Mouse (Mus musculus): ENCODE data around the gene 4931409K22Rik.

4931409K22Rik gene

DNA sequence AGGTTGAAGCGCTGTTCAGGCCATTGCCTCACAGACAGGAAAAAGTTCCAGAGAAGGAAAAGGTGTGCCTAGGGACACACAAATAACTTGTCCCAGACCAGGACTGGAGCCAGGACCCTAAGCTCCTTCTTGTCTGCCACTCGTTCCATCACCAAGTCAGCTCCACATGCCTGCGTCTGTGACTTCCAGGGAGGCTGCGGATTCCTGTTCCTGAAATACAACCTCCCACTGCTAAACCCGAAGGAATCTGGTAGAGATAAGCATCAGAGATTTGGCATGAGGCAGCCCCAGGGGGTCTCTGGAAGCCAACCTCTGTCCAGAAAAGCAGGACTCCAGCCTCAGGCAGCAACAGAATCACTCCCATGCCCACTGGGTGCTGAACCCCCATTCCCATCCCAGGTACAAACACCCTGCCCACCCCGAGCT is 15.5 kb downstream of the 4931409K22Rik start:
- DNase-seq (ENCODE audit: low read depth in 2 of 2, low spot score in 2 of 2) = no peak

DNA sequence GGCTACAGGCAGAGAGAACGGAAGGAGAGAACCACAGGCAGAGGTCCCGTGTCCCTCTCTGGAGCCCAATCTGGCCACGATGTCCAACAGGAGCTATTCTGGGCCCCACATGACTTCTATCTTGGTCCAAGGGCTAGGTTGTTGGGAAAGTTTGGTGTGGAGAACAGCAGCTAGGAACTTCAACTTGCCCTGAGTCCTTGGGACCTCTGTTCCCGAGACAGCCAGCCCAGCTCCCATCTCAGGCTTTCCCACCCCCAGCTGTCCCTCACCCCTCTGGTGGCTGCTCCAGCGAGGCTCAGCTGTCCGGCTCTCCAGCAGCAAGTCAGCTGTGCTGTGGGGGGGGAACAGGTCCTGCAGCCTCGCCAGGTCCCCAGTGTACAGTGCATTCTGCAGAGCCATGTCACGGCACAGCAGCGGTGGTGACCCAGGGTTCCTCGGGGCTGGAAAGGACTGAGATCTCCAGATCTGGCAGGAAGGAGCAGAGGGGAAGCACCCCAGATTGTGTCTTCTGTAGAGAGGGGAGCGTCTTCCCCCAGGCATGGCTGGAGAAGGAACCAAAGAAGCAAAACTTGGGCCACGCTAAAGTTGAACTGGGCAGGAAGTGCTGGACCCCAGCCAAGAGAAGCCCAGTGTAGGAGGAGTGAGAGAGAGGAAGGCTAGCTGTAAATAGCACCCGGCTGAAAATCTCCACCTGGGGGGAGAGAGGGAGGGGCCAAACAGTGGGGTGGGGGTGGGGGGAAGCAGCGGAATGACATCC is 16.0 kb downstream of the 4931409K22Rik start, which contains the start of gene Asb10:
Asb10 (minus strand) TSS at position 592 of the 757 bp plus-strand sequence.
- DNase-seq (ENCODE audit: low read depth in 2 of 2, low spot score in 2 of 2) = no peak

DNA sequence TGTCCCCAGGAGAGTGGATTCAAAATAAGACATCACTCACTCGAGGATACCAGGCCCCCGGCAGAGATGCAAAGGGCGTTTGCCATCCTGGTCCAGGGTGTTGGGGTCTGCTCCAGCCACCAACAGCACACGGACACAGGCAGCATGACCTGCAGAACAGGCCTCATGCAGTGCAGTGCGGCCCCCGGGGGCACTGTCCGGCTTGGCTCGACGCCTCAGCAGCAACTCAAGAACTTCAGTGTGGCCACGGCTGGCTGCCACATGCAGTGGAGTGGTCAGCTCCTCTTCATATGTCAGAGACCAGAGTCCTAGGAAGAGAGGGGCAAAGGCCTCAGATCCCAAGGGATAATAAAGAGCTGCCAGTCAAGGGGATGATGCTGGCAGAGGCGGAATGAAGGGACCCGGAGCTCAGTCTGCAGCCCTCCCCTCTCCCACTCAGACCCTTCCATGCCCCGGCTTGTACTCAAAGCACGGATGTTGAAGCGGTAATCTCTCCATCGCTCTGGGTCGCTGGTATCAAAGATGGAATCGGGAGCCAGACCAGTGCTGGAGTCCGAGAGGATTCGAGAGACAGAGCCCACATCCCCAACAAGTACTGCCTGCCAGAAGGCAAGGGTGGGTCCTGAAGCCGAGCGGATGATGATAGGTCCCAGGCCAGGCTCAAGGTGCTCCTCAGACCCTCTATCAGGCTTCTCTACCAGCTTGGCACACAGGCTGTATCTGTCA is 16.9 kb downstream of the 4931409K22Rik start:
- no peak for DNase-seq (ENCODE audit: low read depth in 2 of 2, low spot score in 2 of 2)

DNA sequence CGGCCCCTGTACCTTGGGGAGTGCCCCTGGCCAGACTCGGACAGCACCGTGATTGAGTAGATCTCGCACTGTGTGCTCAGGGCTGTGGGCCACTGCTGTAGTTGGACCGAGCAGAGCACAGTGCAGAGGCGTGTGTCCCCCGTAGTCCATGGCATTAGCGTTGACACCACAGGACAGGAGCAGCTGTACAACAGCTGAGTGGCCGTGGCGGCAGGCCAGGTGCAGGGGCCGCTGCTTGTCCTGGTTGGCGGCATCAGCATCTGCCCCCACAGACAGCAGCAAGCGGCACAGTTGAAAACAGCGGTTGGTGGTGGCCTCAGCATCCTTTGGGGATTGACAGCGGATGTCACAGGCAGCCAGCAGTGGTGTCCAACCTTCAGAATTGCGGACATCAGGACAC is 19.0 kb downstream of the 4931409K22Rik start:
- DNase-seq (ENCODE audit: low read depth in 2 of 2, low spot score in 2 of 2) = no peak

DNA sequence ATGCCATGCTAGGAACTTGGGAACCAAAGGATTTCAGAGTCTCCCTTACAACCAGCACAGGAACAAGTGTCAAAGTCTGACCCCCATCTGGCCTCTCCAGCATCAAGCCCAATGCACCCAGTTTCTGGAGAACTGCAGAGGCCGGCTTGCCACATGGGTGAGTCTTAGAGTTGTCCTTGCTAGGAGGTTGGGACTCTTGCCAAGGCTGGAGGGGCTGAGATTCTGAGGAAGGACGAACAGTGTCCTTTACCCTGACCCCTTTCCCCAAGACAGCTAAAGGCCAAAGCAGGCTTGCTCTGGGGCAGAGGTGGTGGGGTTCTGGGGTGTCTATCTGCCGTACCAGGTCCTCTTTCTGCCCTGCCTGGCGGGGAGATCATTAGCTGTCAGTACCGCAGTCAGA is 20.1 kb downstream of the 4931409K22Rik start:
- no peak for DNase-seq (ENCODE audit: low read depth in 2 of 2, low spot score in 2 of 2)

DNA sequence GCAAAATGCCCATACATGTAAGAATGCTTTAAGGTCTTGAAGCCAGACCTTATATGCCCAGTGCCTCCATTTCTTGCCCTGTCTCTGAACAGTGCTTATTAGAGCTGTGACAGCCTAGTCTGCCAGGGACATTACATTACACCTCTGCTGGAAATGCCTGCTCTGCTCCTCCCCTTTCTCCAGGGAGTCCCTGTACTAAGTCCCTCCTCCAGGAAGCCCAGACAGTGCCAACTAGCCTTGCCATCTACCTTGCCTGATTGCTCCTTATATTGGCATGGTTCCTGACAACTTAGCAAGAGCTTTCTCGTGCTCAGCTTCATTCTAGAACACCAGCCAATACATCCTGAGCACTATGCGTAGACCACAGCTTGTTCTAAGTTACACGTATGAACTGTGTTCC is 20.9 kb downstream of the 4931409K22Rik start:
- DNase-seq (ENCODE audit: low read depth in 2 of 2, low spot score in 2 of 2) = no peak

DNA sequence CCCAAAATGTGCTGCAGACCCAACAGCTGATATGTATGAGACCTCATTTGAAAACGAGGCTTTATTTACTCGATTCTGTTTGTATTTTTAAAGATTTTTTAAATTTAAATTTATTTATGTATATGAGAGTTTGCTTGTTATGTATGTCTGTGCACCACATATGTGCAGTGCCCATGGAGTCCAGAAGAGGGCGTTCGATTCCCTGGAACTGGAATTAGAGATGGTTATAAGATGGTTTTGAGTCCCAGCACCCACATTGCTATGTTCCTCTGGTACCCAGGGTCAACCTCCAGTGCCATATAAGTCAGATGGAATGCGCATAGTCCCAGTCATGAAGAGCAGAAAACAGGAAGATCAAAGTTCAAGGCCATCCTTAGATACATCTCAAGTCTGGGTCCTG is 22.3 kb downstream of the 4931409K22Rik start:
- no peak for DNase-seq (ENCODE audit: low read depth in 2 of 2, low spot score in 2 of 2)

DNA sequence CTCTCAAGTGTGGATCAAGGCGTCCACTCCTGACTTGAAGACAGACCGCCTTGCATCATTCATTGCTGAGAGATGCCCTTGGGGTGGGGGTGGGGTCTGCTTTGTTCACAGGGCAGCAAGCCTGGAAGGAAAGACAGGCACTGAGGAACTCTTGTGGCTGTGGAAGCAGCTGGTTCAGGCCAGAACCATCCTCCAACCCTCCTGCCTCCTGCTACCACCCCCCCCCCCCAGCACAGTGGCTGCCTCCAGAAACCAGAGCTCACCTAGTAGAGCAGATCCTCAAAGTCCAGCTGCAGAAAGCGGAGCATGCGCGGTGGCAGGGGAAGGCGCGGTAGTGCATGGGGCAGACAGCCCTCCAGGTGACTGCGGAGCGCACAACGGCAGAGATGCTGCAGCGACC is 23.2 kb downstream of the 4931409K22Rik start:
- no peak for DNase-seq (ENCODE audit: low read depth in 2 of 2, low spot score in 2 of 2)

DNA sequence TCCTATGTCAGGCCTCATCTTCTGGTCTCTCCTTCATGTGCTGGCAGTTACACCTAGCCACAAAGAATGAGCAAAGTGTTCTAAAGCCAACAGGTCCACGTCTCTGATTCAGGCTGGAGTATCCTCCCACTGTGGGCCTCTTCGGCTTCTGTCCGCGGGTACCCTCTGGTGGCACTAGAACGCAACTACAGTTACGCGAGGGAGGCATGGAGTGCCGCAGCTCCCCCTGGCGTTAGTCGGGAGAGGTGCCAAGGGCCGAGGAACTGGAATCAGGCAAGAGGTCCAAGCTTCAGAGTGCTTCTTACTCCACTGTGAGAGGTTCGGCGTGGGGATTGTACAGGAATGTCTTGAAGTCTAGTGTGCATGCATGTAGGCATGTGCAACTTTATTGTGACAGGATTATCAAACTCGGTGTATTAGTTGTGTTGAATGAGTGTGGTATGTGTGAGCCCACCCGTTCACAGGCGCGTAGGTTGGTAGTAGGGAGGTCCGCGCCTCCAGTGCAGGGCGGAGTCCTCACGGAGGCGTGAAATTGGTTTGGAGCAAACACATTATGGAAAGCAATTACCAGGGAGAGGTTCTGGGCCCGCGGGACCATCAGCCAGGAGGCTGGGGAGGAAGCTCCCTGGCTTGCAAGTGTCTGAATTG is 26.4 kb downstream of the 4931409K22Rik start:
- peak; percentile 88 to 89 for DNase-seq (ENCODE audit: low read depth in 2 of 2, low spot score in 2 of 2)

DNA sequence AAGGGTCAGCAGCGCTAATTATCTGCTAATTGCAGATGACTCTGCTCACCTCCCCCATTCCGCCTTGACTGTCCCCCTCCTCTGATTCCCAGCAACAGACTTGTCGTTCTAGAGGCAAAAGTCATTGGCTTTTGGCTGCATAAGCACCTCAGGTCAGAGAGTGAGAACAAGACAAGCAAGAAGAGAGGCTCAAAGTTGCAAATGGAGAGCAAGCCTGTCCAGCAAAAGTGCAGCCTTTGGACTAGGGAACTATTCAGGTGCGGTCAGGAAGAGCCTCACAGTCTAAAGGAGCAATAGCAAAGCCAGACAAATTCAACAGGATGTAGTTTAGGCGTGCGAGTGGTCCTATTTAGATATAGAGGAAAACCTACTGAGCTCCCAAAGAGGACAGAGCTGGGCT is 28.8 kb downstream of the 4931409K22Rik start:
- no peak for DNase-seq (ENCODE audit: low read depth in 2 of 2, low spot score in 2 of 2)

DNA sequence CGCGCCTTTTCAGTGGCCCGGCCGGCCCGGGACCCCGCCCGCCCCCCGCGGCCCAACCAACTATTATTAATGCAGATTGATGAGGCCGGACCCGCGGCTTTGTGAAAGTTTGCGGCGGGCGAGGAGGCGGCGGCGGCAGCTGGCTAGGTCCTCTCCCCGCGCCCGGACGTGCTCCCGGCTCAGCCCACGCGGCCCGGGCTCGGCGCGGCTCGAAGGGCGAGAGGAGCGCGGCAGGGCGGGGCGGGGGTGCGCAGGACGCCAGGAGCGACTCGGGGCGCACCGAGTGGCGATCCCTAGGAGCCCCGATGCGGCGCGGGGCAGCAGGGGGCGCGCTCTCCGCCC is 29.7 kb downstream of the 4931409K22Rik start, which contains the start of gene Gbx1:
Gbx1 (minus strand) TSS at position 314 of the 342 bp plus-strand sequence.
- no peak for DNase-seq (ENCODE audit: low read depth in 2 of 2, low spot score in 2 of 2)

DNA sequence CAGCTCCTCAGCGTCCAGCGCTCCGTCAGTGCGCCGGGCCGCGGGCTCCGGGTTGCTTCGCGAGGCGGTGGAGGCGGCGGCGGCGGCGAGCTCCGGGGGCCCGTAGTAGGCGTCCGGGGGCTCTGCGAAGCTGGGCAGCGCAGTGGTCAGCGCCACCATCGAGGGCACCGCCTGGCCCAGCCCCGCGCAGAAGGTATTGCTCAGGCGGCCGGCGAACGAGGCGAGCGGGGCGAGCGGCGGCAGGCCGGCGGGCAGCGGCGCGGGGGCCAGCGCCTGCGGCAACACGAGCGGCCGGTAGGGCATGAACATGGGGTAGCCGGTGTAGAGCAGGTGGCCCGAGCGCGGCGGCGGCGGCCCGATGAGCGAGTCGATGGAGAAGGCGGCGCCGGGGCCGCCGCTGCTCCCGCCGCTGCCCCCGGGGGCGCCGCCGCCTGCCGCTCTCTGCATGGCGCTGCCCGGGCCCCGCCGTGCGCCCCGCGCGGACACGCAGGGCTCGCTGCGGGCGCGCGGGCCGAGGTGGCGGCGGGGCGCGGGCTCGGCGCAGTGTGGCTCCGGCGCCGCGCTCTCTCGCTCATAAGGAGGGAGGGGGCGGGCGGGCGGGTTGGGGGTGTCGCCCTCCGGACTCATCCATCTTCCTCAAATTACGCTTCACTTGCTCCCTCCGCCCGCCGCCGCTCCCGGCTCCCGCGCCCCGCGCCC is 30.3 kb downstream of the 4931409K22Rik start:
- no peak for DNase-seq (ENCODE audit: low read depth in 2 of 2, low spot score in 2 of 2)

DNA sequence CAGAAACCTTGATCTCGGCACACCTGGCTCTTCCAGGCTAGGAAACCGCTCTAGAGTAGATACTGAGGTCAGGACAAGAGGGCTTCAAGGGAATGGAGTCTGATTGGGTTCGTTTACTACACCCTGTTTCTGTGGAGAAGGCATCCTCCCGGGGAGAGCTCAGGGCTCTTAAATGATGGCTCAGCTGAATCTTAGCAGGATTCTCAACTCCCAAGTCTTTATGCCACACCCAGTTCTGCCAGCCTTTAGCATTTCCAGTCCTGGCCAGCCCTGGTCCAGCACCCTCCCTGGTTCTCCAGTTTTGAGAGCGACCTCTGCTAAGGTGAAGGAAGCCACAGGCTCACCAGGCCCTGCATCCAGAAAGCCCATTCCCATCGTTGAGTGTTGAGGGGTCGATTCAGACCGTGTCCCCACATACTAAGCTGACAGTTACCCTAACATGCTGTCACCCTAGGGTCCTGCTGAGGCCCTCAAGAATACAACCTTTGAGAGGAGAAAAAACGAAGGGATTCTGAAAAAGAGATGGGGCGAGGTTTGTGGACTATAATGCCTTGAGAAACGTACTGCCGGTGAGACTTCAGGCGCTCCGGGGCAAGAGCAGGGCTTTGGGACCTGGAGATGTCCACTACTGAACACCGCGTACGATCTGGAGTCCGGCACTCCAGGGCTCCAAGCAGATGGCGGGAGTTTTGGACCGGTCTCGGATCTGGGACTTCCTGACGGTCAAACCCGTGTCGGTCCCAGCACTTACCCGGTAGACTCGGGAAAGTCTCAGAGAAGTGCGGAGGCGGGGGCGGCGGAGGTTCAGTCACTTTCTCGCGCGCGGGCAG is 31.0 kb downstream of the 4931409K22Rik start:
- no peak for DNase-seq (ENCODE audit: low read depth in 2 of 2, low spot score in 2 of 2)

DNA sequence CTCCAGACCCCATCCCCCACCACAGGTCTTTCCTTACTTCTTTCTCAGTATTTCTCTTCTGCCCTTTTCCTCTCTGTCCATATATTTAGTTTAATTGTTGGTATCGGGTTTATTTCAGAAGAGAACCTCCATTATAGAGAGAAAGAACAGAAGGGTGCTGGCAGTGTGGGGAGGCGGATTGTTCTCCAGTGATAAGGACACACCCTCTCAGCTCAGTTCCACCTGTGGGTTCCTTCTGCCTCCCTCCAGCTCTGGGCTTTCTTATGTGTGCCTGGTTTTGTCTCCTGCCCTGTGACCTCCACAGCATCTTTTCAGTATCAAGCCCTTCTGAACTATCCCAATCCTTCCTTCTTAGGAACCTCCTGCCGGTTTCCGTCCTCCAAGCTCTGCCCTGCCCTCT is 32.1 kb downstream of the 4931409K22Rik start:
- DNase-seq (ENCODE audit: low read depth in 2 of 2, low spot score in 2 of 2) = no peak

DNA sequence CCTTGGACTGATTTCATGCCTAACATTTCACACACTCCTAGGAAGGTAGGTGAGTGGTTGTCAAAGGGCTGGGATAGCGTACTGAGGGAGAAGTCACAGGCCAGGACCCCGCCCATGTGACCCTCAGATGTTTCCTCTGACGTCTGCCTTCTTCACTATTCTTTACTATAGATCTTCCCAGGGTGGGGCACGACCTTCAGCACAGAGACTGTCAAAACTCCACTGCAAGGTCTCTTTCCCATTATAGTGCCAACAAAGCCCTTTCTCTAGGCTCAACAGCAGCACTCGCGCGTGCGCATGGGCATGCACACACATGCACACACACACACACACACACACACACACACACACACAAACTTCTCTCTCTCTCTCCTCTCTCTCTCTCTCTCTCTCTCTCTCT is 32.8 kb downstream of the 4931409K22Rik start:
- DNase-seq (ENCODE audit: low read depth in 2 of 2, low spot score in 2 of 2) = no peak

DNA sequence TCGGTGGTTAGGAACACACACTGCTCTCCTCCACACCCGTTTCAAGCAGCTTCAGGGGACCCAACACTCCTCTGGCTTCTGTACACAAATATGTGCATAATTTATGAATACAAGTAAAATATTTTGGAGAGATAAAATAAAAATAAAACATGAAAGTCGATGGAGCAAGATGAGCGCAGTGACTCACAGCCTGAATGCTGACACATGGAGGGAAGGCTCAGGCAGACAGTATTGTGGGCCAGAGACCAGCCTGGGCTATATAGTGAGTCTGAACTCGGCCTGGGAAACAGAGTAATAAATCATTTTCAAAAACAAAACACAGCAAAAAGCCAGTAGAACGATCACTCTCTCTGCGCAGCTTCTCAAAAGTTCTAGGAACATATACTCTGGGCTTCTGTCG is 35.2 kb downstream of the 4931409K22Rik start:
- DNase-seq (ENCODE audit: low read depth in 2 of 2, low spot score in 2 of 2) = no peak

DNA sequence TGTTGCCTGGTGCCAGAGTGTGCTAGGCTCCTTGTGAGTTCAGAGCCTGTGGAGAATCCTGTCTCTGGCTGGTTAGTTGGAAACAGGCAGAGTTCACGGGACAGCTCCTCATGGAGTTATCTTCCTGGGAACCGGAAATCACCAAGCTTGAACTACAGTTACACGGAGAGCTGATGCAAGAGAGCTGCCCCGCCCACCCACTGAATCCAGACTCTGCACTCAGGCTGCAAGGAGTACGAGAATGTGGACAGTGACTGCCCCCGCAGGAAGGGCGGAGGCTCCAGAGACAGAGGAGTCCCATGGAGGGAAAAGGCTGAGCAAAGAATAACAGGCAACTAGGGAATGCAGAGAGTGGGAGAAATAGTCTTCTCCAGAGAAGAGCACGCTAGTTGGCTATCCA is 44.3 kb downstream of the 4931409K22Rik start:
- no peak for DNase-seq (ENCODE audit: low read depth in 2 of 2, low spot score in 2 of 2)

DNA sequence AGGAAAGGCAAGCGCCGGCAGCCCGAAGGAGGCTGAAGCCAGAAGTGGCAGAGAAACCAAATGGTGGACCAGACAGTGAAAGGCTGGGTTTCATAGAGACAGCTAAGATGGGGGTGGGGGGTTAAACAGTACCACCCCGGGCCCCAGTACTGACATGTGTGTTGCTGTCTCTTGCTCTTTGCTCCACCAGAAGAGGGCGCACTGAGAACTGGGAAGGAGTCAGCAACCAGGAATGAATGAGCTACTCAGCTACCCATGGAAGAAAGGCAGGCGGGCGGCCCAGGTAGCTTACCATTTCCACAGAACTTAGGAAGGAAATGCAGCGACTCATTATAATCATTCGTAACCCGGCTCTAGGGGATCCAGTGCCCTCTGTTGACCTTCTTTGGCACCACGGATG is 46.0 kb downstream of the 4931409K22Rik start:
- DNase-seq (ENCODE audit: low read depth in 2 of 2, low spot score in 2 of 2) = no peak

DNA sequence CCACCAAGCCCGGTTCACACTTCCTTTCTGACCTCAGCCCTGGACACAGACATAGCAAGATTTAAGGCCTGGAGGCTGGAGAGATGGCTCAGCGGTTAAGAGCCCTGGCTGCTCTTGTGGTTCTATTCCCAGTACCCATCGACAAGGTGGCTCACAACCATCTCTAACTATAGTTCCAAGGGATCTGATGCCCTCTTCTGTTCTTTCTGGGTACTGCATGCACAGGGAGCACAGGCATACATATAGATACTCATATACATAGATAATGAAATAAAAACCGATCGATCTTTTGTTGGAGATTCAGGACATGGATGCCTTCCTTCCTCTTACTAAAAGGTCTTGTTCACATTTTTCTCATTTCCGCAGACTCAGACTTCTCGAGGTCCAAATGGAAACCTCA is 48.2 kb downstream of the 4931409K22Rik start:
- no peak for DNase-seq (ENCODE audit: low read depth in 2 of 2, low spot score in 2 of 2)

DNA sequence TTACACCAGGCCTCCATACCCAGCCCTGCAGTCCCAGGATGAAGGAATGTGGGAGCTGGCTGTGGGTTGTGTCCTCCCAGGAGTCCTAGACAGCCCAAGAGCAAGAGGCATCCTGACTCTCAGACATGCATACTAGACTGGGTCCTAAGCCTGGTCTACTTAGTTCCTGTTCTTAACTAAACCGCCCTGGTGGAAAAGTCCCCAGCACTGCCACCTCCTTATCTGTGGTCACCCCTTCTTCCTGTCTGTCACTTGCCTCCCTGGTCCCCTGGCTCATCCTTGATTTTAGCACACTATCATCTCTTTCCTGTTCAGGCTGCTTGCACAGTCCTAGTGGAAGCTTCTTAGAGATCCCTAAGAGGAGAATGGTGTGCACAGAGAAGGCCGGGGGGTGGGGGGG is 51.1 kb downstream of the 4931409K22Rik start:
- no peak for DNase-seq (ENCODE audit: low read depth in 2 of 2, low spot score in 2 of 2)

DNA sequence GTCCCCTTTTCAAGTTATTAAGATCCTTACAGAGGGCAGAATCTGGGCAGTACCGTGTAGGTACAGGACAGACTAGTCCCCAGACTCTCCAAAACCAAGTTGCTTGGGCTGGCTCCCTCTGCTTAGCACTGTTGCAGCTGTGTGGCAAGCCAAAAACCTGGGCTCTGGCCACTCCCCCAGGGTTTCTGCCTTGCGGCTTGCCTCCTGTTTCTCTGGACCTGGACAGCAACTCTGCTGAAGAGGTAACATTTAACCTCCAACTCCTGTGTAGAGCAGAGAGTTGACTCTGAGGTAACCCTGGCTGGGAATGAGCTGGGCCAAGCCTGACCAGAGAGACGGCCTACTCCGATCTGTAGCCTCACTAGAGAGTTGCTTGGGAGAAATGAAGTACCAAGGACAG is 53.8 kb downstream of the 4931409K22Rik start:
- DNase-seq (ENCODE audit: low read depth in 2 of 2, low spot score in 2 of 2) = no peak

Data from CD8-positive naive resting alpha-beta T cell, adult 2 months (primary cell).